Mouse (Mus musculus) liver, embryonic 11.5 days (tissue): ENCODE data around the gene Fry. TPM values are rescaled to one million over a fixed set of nuclear protein-coding genes. Genes with fewer than 3 reads are reported as not detected.
A peak's percentile ranks its signal among the peaks of the same experiment; 100 is the strongest.

Source experiments
- ATAC-seq: fragments of 200-750 bp; cut with Nextera tagmentation; replicated peaks from 2 replicates; pipeline ENCODE4 v1.8.0; 2017; ENCODE audit warnings: moderate number of reproducible peaks, mild to moderate bottlenecking, moderate TSS enrichment, moderate library complexity; ENCODE audit not compliant: low FRiP score
- DNase-seq: peaks from one replicate; pipeline ENCODE4 v3.0.0-alpha.2; 2017; ENCODE audit warnings: low spot score
- H3K27ac ChIP-seq: fragments of 300-500 bp; sonication (generic); 2 replicates; pipeline ENCODE4 v1.5.1; 2014; ENCODE audit warnings: mild to moderate bottlenecking, low read depth, low read length, control low read depth
- H3K27me3 ChIP-seq: fragments of 300-500 bp; sonication (generic); replicated peaks from 2 replicates; pipeline ENCODE4 v1.6.1; 2014; ENCODE audit warnings: low read length, mixed read lengths; ENCODE audit not compliant: control insufficient read depth, insufficient read depth
- H3K36me3 ChIP-seq: fragments of 300-500 bp; sonication (generic); 2 replicates; pipeline ENCODE4 v1.6.1; 2014; ENCODE audit warnings: mild to moderate bottlenecking, low read length, moderate library complexity, mixed read lengths; ENCODE audit not compliant: control insufficient read depth, insufficient read depth
- H3K4me1 ChIP-seq: fragments of 300-500 bp; sonication (generic); replicated peaks from 2 replicates; pipeline ENCODE4 v1.6.1; 2014; ENCODE audit warnings: low read length, mixed read lengths; ENCODE audit not compliant: control insufficient read depth, insufficient read depth
- H3K4me2 ChIP-seq: fragments of 300-500 bp; sonication (generic); 2 replicates; pipeline ENCODE4 v1.6.1; 2014; ENCODE audit warnings: mild to moderate bottlenecking, control low read depth, moderate library complexity
- H3K4me3 ChIP-seq: fragments of 300-500 bp; sonication (generic); 2 replicates; pipeline ENCODE4 v1.5.1; 2014; ENCODE audit warnings: low read depth, low read length, control low read depth
- H3K9ac ChIP-seq: fragments of 300-500 bp; sonication (generic); 2 replicates; pipeline ENCODE4 v1.6.1; 2014; ENCODE audit warnings: low read depth, low read length, control low read depth
- H3K9me3 ChIP-seq: fragments of 300-500 bp; sonication (generic); 2 replicates; pipeline ENCODE4 v1.6.1; 2016; ENCODE audit warnings: low read length, inconsistent platforms, mixed read lengths; ENCODE audit not compliant: control insufficient read depth
- WGBS: fragments of 180-500 bp; shearing (Covaris S2); extraction: QIAGEN DNeasy Blood & Tissue Kit; methylation state at CpG from one replicate; pipeline ENCODE4 v1.1.7; 2014; 5-methylcytosine and 5-hydroxymethylcytosine counted together
- polyA plus RNA-seq: library from polyadenylated mRNA; unstranded; fragments of >200 nt; fragmentation: Nextera tagmentation; extraction: Ambion mirVana; gene quantifications from 2 replicates; pipeline ENCODE4 v1.2.1, GENCODE M21; 2014

Fry gene
- polyA plus RNA-seq, 1 experiment from 2014 or later, result 5.5 TPM

- H3K27ac ChIP-seq, result no peak overlapping the region
- ATAC-seq, result peak; percentile 73
These were observed 17.1 kb downstream of the Fry start for GRCm38 (mm10) chr5:150135529-150135928.

GRCm38 (mm10) chr5:150137772-150138451 is 19.5 kb downstream of the Fry start:
- Histone ChIP-seq H3K27me3 (no peaks in the 10 kb centered on the region), H3K4me2 (no peak overlapping the region), H3K4me1 (no peaks in the 10 kb centered on the region), H3K4me3 (no peak overlapping the region), H3K9me3 (no peaks in the 10 kb centered on the region), H3K36me3 (no peaks in the 10 kb centered on the region), H3K9ac (no peak overlapping the region), H3K27ac (no peak overlapping the region)
- WGBS, result 89% methylated on average over 9 of the region's 9 CpGs
- DNase-seq, result no peak
- no peak for ATAC-seq

More at GRCm38 (mm10) chr5:150135529-150135928, 17.1 kb downstream of the Fry start:
- no peak for DNase-seq
- Histone ChIP-seq H3K9ac (no peak overlapping the region), H3K27me3 (no peaks in the 10 kb centered on the region), H3K4me3 (no peak overlapping the region), H3K4me2 (0 out of 2 replicates have a peak overlapping the region, but pooled peaks have one; percentile 2), H3K9me3 (no peaks in the 10 kb centered on the region), H3K4me1 (no peaks in the 10 kb centered on the region), H3K36me3 (no peaks in the 10 kb centered on the region)
- 61% methylated on average over 13 of the region's 13 CpGs for WGBS

- ATAC-seq, result no peak
These were observed 22.1 kb downstream of the Fry start for GRCm38 (mm10) chr5:150140513-150140912.

GRCm38 (mm10) chr5:150145967-150146366 is 27.5 kb downstream of the Fry start:
- Histone ChIP-seq H3K4me1 (no peaks in the 10 kb centered on the region), H3K4me3 (no peak overlapping the region), H3K27me3 (no peaks in the 10 kb centered on the region), H3K9ac (no peak overlapping the region), H3K4me2 (no peak overlapping the region), H3K36me3 (no peaks in the 10 kb centered on the region), H3K9me3 (no peaks in the 10 kb centered on the region), H3K27ac (no peak overlapping the region)
- WGBS, result 72% methylated on average over 3 of the region's 3 CpGs
- ATAC-seq, result no peak
- DNase-seq, result no peak

More at GRCm38 (mm10) chr5:150140513-150140912, 22.1 kb downstream of the Fry start:
- WGBS, result 66% methylated on average over 2 of the region's 2 CpGs
- no peaks in the 10 kb centered on the region for H3K36me3 ChIP-seq
- H3K4me3 ChIP-seq, result no peak overlapping the region
- H3K27me3 ChIP-seq, result no peaks in the 10 kb centered on the region
- H3K9me3 ChIP-seq, result no peaks in the 10 kb centered on the region
- H3K27ac ChIP-seq, result no peak overlapping the region
- no peak overlapping the region for H3K4me2 ChIP-seq
- DNase-seq, result no peak
- no peak overlapping the region for H3K9ac ChIP-seq
- no peaks in the 10 kb centered on the region for H3K4me1 ChIP-seq

- no peak for DNase-seq
- H3K9ac ChIP-seq, result no peak overlapping the region
- no peaks in the 10 kb centered on the region for H3K4me1 ChIP-seq
- no peaks in the 10 kb centered on the region for H3K27me3 ChIP-seq
- no peaks in the 10 kb centered on the region for H3K9me3 ChIP-seq
- no peak for ATAC-seq
- no peaks in the 10 kb centered on the region for H3K36me3 ChIP-seq
- H3K27ac ChIP-seq, result no peak overlapping the region
- no peak overlapping the region for H3K4me2 ChIP-seq
- no peak overlapping the region for H3K4me3 ChIP-seq
- 88% methylated on average over 4 of the region's 4 CpGs for WGBS
These were observed 28.2 kb downstream of the Fry start for GRCm38 (mm10) chr5:150146612-150147011.

GRCm38 (mm10) chr5:150149725-150150124 is 31.3 kb downstream of the Fry start:
- H3K36me3 ChIP-seq, result no peaks in the 10 kb centered on the region
- DNase-seq, result no peak
- WGBS, result 69% methylated on average over 11 of the region's 11 CpGs
- H3K9me3 ChIP-seq, result no peaks in the 10 kb centered on the region
- no peak overlapping the region for H3K27ac ChIP-seq
- no peak overlapping the region for H3K4me2 ChIP-seq
- no peak overlapping the region for H3K9ac ChIP-seq
- no peaks in the 10 kb centered on the region for H3K4me1 ChIP-seq
- no peak overlapping the region for H3K4me3 ChIP-seq
- no peaks in the 10 kb centered on the region for H3K27me3 ChIP-seq
- ATAC-seq, result no peak

- H3K4me3 ChIP-seq, result no peak overlapping the region
- H3K4me1 ChIP-seq, result no peaks in the 10 kb centered on the region
- 90% methylated on average over 4 of the region's 4 CpGs for whole genome bisulfite sequencing
- H3K9me3 ChIP-seq, result no peaks in the 10 kb centered on the region
- no peak overlapping the region for H3K27ac ChIP-seq
- no peak overlapping the region for H3K4me2 ChIP-seq
- no peaks in the 10 kb centered on the region for H3K36me3 ChIP-seq
- H3K27me3 ChIP-seq, result no peaks in the 10 kb centered on the region
- DNase-seq, result no peak
- no peak overlapping the region for H3K9ac ChIP-seq
- ATAC-seq, result no peak
These were observed 32.5 kb downstream of the Fry start for GRCm38 (mm10) chr5:150150986-150151385.

- no peak overlapping the region for H3K27ac ChIP-seq
- DNase-seq (no peak), ATAC-seq (no peak)
- 72% methylated on average over 22 of the region's 22 CpGs for WGBS
- no peak overlapping the region for H3K4me2 ChIP-seq
- no peaks in the 10 kb centered on the region for H3K9me3 ChIP-seq
- H3K36me3 ChIP-seq, result no peaks in the 10 kb centered on the region
- H3K27me3 ChIP-seq, result no peaks in the 10 kb centered on the region
- H3K9ac ChIP-seq, result no peak overlapping the region
- no peak overlapping the region for H3K4me3 ChIP-seq
- H3K4me1 ChIP-seq, result no peaks in the 10 kb centered on the region
These were observed 33.8 kb downstream of the Fry start for GRCm38 (mm10) chr5:150152071-150152879.
